Mouse (Mus musculus) G1E (cell line): ENCODE data around the gene Cenpo. TPM values are rescaled to one million over a fixed set of nuclear protein-coding genes. Genes with fewer than 3 reads are reported as not detected.

Experiments
- ATAC-seq: 2 replicates; pipeline ENCODE4 v1.8.0; 2016; ENCODE audit warnings: mild to moderate bottlenecking; ENCODE audit not compliant: insufficient number of reproducible peaks, poor library complexity, low FRiP score, severe bottlenecking; ENCODE audit errors: extremely low read depth
- DNase-seq: peaks from one replicate; pipeline ENCODE4 v3.0.0; 2012; ENCODE audit warnings: low spot score
- H3K27me3 ChIP-seq: 2 replicates; pipeline ENCODE4 v1.6.1; 2012; ENCODE audit warnings: mild to moderate bottlenecking, low read length, inconsistent platforms; ENCODE audit not compliant: insufficient read depth
- H3K36me3 ChIP-seq: replicated peaks from 2 replicates; pipeline ENCODE3; 2012; ENCODE audit warnings: mild to moderate bottlenecking, inconsistent platforms
- H3K4me1 ChIP-seq: 2 replicates; pipeline ENCODE4 v1.6.1; 2012; ENCODE audit warnings: low read depth, low read length, inconsistent platforms, mixed read lengths; ENCODE audit not compliant: insufficient read depth
- H3K4me3 ChIP-seq: 2 replicates; pipeline ENCODE4 v1.5.1; 2012; ENCODE audit warnings: low read depth, mild to moderate bottlenecking, inconsistent platforms, low read length, moderate library complexity, mixed read lengths
- H3K9me3 ChIP-seq: replicated peaks from 2 replicates; pipeline ENCODE4 v1.6.1; 2012; ENCODE audit warnings: inconsistent platforms
- CTCF ChIP-seq: IDR thresholded peaks from 2 replicates; pipeline ENCODE4 v1.5.1; 2012; ENCODE audit warnings: low read depth, low read length, inconsistent platforms, mixed read lengths
- GATA1 ChIP-seq: IDR thresholded peaks from 2 replicates; pipeline ENCODE4 v1.6.1; 2012; ENCODE audit warnings: borderline replicate concordance, low read length, inconsistent platforms, mixed read lengths
- GATA2 ChIP-seq: IDR thresholded peaks from 2 replicates; pipeline ENCODE4 v1.6.1; 2012; ENCODE audit warnings: low read depth, low read length, inconsistent platforms, borderline replicate concordance
- POLR2AphosphoS5 ChIP-seq: IDR thresholded peaks from 2 replicates; pipeline ENCODE4 v1.6.1; 2012; ENCODE audit warnings: low read depth, low read length, inconsistent platforms; ENCODE audit not compliant: insufficient replicate concordance
- TAL1 ChIP-seq: conservative IDR thresholded peaks from 2 replicates; pipeline ENCODE4 v1.6.1; 2012; ENCODE audit warnings: low read depth, low read length, inconsistent platforms, mixed read lengths
- polyA plus RNA-seq: library from polyadenylated mRNA; stranded (reverse); fragments of >175 nt; gene quantifications from 2 replicates; pipeline ENCODE4 v1.2.3, GENCODE M21; 2012
- total RNA-seq, 2 experiments: library from RNA; stranded (forward) in 1 of 2; stranded (reverse) in 1 of 2; fragments of 200-1000 nt in 1 of 2; fragments of >200 nt in 1 of 2; fragmentation: Nextera tagmentation in 1 of 2; gene quantifications; 2 replicates each; pipeline ENCODE4 v1.2.3; 2014 to 2017

The Cenpo gene
- total and polyA plus RNA-seq, 3 experiments: 3.2 to 40.6 (median 39.1) TPM

GRCm38 (mm10) chr12:4178839-4179238 is 55.3 kb downstream of the Cenpo start:
- Histone ChIP-seq H3K36me3 (no peaks in the 10 kb centered on the region), H3K4me1 (peaks cover 10% of the 10 kb centered on the region), H3K4me3 (no peak overlapping the region), H3K9me3 (no peaks in the 10 kb centered on the region), H3K27me3 (peaks cover 3% of the 10 kb centered on the region; the same call in 1 of the 2 replicates)
- ATAC-seq (no peak), DNase-seq (no peak)
- TF ChIP-seq GATA2: no peak
- TF ChIP-seq CTCF: no peak
- TF ChIP-seq POLR2AphosphoS5: no peak
- TF ChIP-seq TAL1: no peak
- TF ChIP-seq GATA1: no peak

- ATAC-seq: no peak
- H3K4me3 ChIP-seq: no peak overlapping the region
- no peaks in the 10 kb centered on the region for H3K36me3 ChIP-seq
- H3K27me3 ChIP-seq: peaks cover 5% of the 10 kb centered on the region; the same call in 1 of the 2 replicates
- no peaks in the 10 kb centered on the region for H3K4me1 ChIP-seq
- TF ChIP-seq TAL1 (no peak), CTCF (no peak), POLR2AphosphoS5 (no peak), GATA2 (no peak), GATA1 (no peak)
- H3K9me3 ChIP-seq: no peaks in the 10 kb centered on the region
- DNase-seq: no peak
These were observed 60.8 kb downstream of the Cenpo start for GRCm38 (mm10) chr12:4173108-4173790.

- no peak for DNase-seq
- Histone ChIP-seq H3K9me3 (no peaks in the 10 kb centered on the region), H3K4me3 (no peak overlapping the region), H3K27me3 (0 out of 2 replicates have a peak, but pooled peaks cover 2% of the 10 kb centered on the region), H3K36me3 (no peaks in the 10 kb centered on the region), H3K4me1 (no peaks in the 10 kb centered on the region; the same call in 1 of the 2 replicates)
- ATAC-seq: no peak
- TF ChIP-seq TAL1 (no peak), CTCF (no peak), GATA1 (no peak), POLR2AphosphoS5 (no peak), GATA2 (no peak)
These were observed 64.5 kb downstream of the Cenpo start for GRCm38 (mm10) chr12:4169622-4170021.

GRCm38 (mm10) chr12:4169058-4169457 is 65.0 kb downstream of the Cenpo start:
- Histone ChIP-seq H3K9me3 (no peaks in the 10 kb centered on the region), H3K27me3 (0 out of 2 replicates have a peak, but pooled peaks cover 2% of the 10 kb centered on the region), H3K4me3 (no peak overlapping the region), H3K4me1 (no peaks in the 10 kb centered on the region; the same call in 1 of the 2 replicates), H3K36me3 (no peaks in the 10 kb centered on the region)
- no peak for DNase-seq
- ATAC-seq: no peak
- TF ChIP-seq TAL1 (no peak), GATA1 (no peak), GATA2 (no peak), CTCF (no peak), POLR2AphosphoS5 (no peak)

GRCm38 (mm10) chr12:4166970-4167369 is 67.1 kb downstream of the Cenpo start:
- no peak for ATAC-seq
- Histone ChIP-seq H3K4me3 (no peak overlapping the region), H3K36me3 (no peaks in the 10 kb centered on the region), H3K4me1 (no peaks in the 10 kb centered on the region; the same call in 1 of the 2 replicates), H3K9me3 (no peaks in the 10 kb centered on the region), H3K27me3 (0 out of 2 replicates have a peak, but pooled peaks cover under 1% of the 10 kb centered on the region)
- no peak for TF ChIP-seq CTCF
- TF ChIP-seq TAL1: no peak
- no peak for TF ChIP-seq GATA1
- TF ChIP-seq GATA2: no peak
- DNase-seq: no peak

GRCm38 (mm10) chr12:4162886-4163285 is 71.2 kb downstream of the Cenpo start:
- ATAC-seq: no peak
- no peaks in the 10 kb centered on the region for H3K27me3 ChIP-seq
- no peak for TF ChIP-seq TAL1
- no peak for TF ChIP-seq GATA1
- no peak for TF ChIP-seq POLR2AphosphoS5
- TF ChIP-seq CTCF: no peak
- TF ChIP-seq GATA2: no peak
- H3K4me3 ChIP-seq: no peak overlapping the region
- H3K9me3 ChIP-seq: no peaks in the 10 kb centered on the region
- H3K36me3 ChIP-seq: no peaks in the 10 kb centered on the region
- no peaks in the 10 kb centered on the region; the same call in 1 of the 2 replicates for H3K4me1 ChIP-seq
- no peak for DNase-seq
